Mouse (Mus musculus) v-Abl transformed pro-B cells (cell line): ENCODE data around the gene Ppp2r5b.

ENCODE experiments used
- in situ Hi-C, 2 experiments: fragments of 400-800 bp; cut with MboI; formaldehyde crosslinking; loops; one replicate each; pipeline ENCODE4 v1.15.1; 2025; ENCODE audit not compliant: unreplicated experiment in 2 of 2

Ppp2r5b gene

GRCm38 (mm10) chr19:6269798-6270475, 34.3 kb upstream of the Ppp2r5b start:
- in situ Hi-C loops, result loop anchor here in 1 of 2 experiments (5.0 kb wide), 1 partner anchor 37 kb away; the partner anchor contains the start of gene Cdc42bpg

- in situ Hi-C loops, result no loop called here
Measured at GRCm38 (mm10) chr19:6268670-6269132, 33.0 kb upstream of the Ppp2r5b start.

GRCm38 (mm10) chr19:6268170-6268528, 32.5 kb upstream of the Ppp2r5b start:
- in situ Hi-C loops, result no loop called here

- in situ Hi-C loops, result no loop called here
Measured at GRCm38 (mm10) chr19:6267306-6268169, 31.9 kb upstream of the Ppp2r5b start.

GRCm38 (mm10) chr19:6265727-6266182, 30.1 kb upstream of the Ppp2r5b start:
- in situ Hi-C loops, result no loop called here

GRCm38 (mm10) chr19:6264945-6265344, 29.3 kb upstream of the Ppp2r5b start:
- in situ Hi-C loops, result loop anchor here in 1 of 2 experiments (5.0 kb wide), 1 partner anchor 42 kb away; the partner anchor contains the start of gene Cdc42bpg

GRCm38 (mm10) chr19:6264200-6264599, 28.5 kb upstream of the Ppp2r5b start:
- in situ Hi-C loops, result loop anchor here in 1 of 2 experiments (5.0 kb wide), 1 partner anchor 43 kb away; the partner anchor contains the start of gene Cdc42bpg

GRCm38 (mm10) chr19:6262839-6263433, 27.3 kb upstream of the Ppp2r5b start:
- in situ Hi-C loops, result loop anchor here in 1 of 2 experiments (5.0 kb wide), 1 partner anchor 44 kb away; the partner anchor contains the start of gene Cdc42bpg

GRCm38 (mm10) chr19:6262222-6262621, 26.6 kb upstream of the Ppp2r5b start:
- in situ Hi-C loops, result loop anchor here in 1 of 2 experiments (5.0 kb wide), 1 partner anchor 45 kb away; the partner anchor contains the start of gene Cdc42bpg

GRCm38 (mm10) chr19:6261379-6261778, 25.7 kb upstream of the Ppp2r5b start:
- in situ Hi-C loops, result loop anchor here in 1 of 2 experiments (5.0 kb wide), 1 partner anchor 46 kb away; the partner anchor contains the start of gene Cdc42bpg

- in situ Hi-C loops, result loop anchor here in 1 of 2 experiments (5.0 kb wide), 1 partner anchor 46 kb away; the partner anchor contains the start of gene Cdc42bpg
Measured at GRCm38 (mm10) chr19:6260946-6261345, 25.3 kb upstream of the Ppp2r5b start.

GRCm38 (mm10) chr19:6260428-6260827, 24.8 kb upstream of the Ppp2r5b start:
- in situ Hi-C loops, result loop anchor here in 1 of 2 experiments (5.0 kb wide), 1 partner anchor 47 kb away; the partner anchor contains the start of gene Cdc42bpg

GRCm38 (mm10) chr19:6253021-6253420, 17.3 kb upstream of the Ppp2r5b start:
- in situ Hi-C loops, result no loop called here

GRCm38 (mm10) chr19:6247526-6248300, 12.0 kb upstream of the Ppp2r5b start:
- in situ Hi-C loops, result no loop called here

GRCm38 (mm10) chr19:6245806-6246205, 10.1 kb upstream of the Ppp2r5b start:
- in situ Hi-C loops, result no loop called here

- in situ Hi-C loops, result no loop called here
Measured at GRCm38 (mm10) chr19:6243226-6243625, 7.6 kb upstream of the Ppp2r5b start.

GRCm38 (mm10) chr19:6242281-6242680, 6.6 kb upstream of the Ppp2r5b start:
- in situ Hi-C loops, result no loop called here

- in situ Hi-C loops, result no loop called here
Measured at GRCm38 (mm10) chr19:6241274-6242107, 5.8 kb upstream of the Ppp2r5b start, which contains the start of gene Atg2a. Gene Atg2a (plus strand): TSS chr19:6241668.

GRCm38 (mm10) chr19:6240725-6241124, 5.1 kb upstream of the Ppp2r5b start:
- in situ Hi-C loops, result no loop called here
